Mouse (Mus musculus) layer of hippocampus, adult 2 months (tissue): ENCODE results near the gene 3110082J24Rik. TPM values are rescaled to one million over a fixed set of nuclear protein-coding genes. Genes with fewer than 3 reads are reported as not detected.

Source experiments
- DNase-seq, 2 experiments: peaks; one replicate each; pipeline ENCODE4 v3.0.0; 2022; ENCODE audit warnings: low spot score in 2 of 2
- H3K27ac ChIP-seq: fragments of 200-600 bp; 2 replicates; pipeline ENCODE4 v1.8.1; 2022
- H3K4me3 ChIP-seq: fragments of 200-600 bp; 2 replicates; pipeline ENCODE4 v1.8.1; 2022; ENCODE audit warnings: mild to moderate bottlenecking
- CTCF ChIP-seq: fragments of 200-600 bp; conservative IDR thresholded peaks from 2 replicates; pipeline ENCODE4 v1.8.1; 2022; ENCODE audit warnings: antibody characterized with exemption, mild to moderate bottlenecking, moderate library complexity
- total RNA-seq, 2 experiments: library from RNA; stranded (reverse); gene quantifications; 2 replicates each; pipeline ENCODE4 v1.2.3; 2021

The 3110082J24Rik gene
- total RNA-seq, 2 experiments from 2014 or later = 2.0 to 2.6 TPM

DNA sequence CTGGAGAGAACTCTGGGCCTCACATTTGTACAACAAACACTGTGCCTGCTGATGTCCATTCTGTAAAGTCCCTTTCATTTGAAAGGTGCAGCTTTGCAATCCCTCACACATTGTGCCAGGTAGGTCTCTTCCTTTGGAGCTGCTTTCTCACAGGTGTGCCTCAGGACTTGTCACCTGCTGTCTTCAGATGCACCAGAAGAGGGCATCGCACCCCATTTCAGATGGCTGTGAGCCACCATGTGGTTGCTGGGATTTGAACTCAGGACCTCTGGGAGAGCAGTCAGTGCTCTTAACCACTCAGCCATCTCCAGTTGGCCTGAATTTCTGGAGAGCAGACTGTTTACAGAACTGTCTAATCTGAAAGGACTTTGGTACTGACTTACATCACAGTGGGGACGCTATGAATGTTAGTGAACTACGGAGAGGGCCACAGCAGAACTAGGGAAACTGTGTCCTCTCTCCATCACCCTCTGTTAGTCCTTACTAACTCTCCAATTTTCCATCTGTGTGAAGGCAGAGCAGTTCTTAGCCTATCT lies 6.7 kb upstream of the 3110082J24Rik start:
- Histone ChIP-seq H3K4me3 (no peak overlapping the region), H3K27ac (no peak overlapping the region)

DNA sequence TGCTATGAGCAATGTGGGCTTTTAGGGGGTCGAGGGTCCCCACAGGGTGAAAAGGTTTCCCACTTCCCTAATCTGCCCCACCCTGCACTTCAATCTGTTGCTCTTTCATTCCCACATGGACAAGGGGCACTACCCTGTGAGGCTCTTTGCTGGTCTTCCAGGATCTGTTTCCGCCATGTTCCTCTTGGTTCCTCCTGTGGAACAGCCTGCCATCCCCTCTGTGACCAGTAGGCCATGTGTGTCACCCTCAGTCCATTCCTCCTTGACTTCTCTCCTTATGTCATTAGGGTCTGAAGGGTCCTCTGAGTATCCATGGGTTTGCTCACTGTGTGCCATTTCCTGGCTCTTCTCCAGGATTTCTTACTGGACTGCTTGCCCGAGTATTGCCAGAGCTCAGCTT lies 5.9 kb upstream of the 3110082J24Rik start:
- peak; percentile 44 for TF ChIP-seq CTCF
- DNase-seq = no peak
- Histone ChIP-seq H3K27ac (peak overlapping the region; percentile 78; the same call in 1 of the 2 replicates), H3K4me3 (no peak overlapping the region)

More for the DNA sequence above, 6.7 kb upstream of the 3110082J24Rik start:
- TF ChIP-seq CTCF = peak; percentile 50
- DNase-seq = no peak

DNA sequence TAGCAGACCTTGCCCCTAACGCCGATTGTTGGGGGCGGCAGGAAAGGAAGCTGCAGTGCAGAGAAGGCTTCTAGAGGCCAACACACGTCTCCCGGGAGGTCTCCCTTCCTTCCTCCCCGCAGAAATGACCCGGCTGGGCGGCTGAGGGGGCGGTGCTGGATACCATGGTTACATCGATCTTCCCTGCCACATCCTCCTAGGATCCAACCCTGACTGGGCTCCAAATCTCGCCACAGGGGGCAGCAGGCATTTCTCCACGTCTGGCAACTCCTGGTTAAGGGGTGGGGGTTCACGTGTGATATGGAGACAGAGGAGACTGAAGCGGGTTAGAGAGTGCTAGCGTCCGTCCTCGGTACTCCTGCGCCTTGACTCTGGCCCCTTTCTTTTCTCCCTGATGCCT lies 5.2 kb upstream of the 3110082J24Rik start:
- Histone ChIP-seq H3K4me3 (peak overlapping the region; percentile 33), H3K27ac (peak overlapping the region; percentile 78)
- DNase-seq = peak; percentile 51 to 53
- TF ChIP-seq CTCF = peak; percentile 63

DNA sequence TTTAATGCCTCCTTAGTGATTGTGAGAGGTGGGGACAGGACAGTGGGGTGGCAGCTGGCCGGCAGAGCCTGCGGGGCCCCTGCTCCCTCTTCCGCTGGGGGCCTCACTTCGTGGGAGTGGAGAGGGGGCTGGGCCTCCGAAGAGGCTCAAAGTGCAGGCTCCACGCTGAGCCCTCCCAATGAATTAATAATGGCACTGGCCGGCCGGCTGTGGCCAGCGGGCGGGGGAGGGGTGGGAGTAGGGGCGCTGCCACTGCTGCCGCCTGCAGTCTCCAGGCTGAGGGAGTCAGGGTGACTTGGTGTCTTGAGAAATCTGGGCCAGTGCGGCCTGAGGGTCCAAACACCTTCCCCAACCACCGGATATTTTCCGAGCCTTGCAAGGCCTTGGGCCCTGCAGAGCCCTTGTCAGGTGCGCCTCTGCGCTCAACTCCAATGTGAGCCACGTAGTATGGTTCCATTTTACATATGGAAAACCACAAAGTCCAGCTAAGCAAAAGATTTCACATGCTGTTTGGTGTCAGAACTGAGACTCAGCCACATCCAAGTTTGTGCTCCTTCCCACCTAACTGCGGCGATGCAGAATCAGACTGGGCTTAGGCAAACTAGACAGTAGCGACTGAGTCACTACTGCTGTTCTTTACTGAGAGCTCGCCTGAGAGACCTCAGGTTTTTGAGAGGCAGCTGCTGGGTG lies 4.6 kb upstream of the 3110082J24Rik start:
- TF ChIP-seq CTCF = no peak
- H3K4me3 ChIP-seq = no peak overlapping the region; the same call in 1 of the 2 replicates
- H3K27ac ChIP-seq = peak overlapping the region; percentile 78
- DNase-seq = no peak

DNA sequence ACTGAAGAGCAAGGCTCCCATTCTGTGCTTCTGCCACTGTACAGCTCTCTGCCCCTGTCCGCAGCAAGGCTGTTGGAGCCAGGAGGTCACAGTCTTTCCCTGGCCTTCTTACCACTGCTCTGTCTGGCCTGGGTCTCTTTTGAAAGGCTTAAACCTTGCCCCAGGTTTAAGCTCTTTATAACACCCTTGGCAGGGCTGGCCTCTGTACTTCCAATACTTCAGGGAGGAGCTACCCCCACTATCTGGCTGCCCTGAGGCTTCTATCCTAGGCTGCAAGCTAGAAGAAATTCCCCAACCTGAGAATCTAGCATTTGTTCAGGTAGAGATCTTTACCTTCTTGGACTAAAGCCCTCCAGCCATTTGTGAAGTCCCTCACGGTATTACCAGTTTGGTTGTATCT lies 4.0 kb upstream of the 3110082J24Rik start:
- TF ChIP-seq CTCF = no peak
- no peak overlapping the region for H3K4me3 ChIP-seq
- peak overlapping the region; percentile 32 for H3K27ac ChIP-seq
- no peak for DNase-seq

DNA sequence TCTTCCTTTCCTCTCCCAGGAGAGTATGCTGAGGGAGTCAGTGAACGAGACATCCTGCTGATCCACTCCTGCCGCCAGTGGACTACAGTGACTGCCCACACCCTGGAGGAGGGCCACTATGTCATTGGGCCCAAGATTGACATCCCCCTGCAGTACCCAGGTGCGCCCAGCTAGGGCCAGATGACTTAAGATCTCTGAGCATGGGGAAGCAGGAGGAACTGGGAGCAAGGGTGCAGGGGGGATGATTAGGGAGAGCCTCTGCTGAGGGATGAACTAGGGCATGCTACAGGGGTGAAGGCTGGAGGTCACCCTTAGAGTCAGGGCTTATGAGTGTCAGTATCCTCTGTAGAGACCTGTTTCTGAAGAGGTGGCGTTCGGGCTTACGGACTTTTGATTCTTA lies 2.3 kb upstream of the 3110082J24Rik start:
- no peak for TF ChIP-seq CTCF
- no peak overlapping the region for H3K4me3 ChIP-seq

DNA sequence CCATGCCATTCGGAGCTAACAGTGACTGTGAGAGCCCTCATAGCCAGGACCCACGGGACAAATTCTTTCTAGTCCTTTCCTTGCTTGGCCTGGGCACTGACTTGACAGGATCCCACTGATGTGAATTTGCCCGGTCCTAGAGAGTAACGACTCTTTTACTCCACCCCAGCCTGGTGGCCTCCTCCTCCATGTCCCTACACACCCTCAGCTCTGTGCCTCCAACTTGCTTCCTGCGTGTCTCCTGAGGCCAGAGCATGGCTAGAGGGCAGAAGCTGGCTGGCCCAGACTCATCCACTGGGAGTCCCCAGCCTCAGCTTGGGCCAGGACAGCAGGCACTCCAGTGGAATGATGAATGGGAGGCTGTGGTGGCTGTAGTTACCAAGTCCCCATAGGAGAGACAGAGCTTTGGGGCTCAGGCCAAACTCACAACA lies 1.7 kb upstream of the 3110082J24Rik start:
- peak overlapping the region; percentile 9; the same call in 1 of the 2 replicates for H3K4me3 ChIP-seq
- H3K27ac ChIP-seq = peak overlapping the region; percentile 58
- no peak for TF ChIP-seq CTCF
- DNase-seq = no peak

More for the DNA sequence above, 2.3 kb upstream of the 3110082J24Rik start:
- peak overlapping the region; percentile 58 for H3K27ac ChIP-seq
- no peak for DNase-seq

DNA sequence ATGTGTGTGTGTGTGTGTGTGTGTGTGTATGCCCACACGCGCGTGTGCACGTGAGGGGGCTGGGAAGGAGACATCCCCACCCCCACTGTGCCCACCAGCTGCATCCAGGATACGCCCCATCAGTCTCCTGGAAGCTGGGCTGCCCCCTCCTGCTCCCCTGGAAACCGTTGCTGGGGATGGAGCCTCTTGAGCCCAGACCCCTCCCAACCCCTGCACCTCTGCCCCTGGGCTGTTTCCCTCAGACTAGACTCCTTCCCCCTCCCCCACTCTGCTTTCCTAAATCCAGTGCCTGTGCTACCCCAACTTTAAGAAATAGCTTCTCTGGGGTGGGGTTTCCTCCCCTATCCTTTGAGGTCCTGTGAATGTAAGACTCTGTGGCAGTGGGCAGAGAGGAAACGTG lies 1.3 kb upstream of the 3110082J24Rik start:
- no peak for DNase-seq
- peak overlapping the region; percentile 9; the same call in 1 of the 2 replicates for H3K4me3 ChIP-seq
- TF ChIP-seq CTCF = no peak
- H3K27ac ChIP-seq = peak overlapping the region; percentile 58

DNA sequence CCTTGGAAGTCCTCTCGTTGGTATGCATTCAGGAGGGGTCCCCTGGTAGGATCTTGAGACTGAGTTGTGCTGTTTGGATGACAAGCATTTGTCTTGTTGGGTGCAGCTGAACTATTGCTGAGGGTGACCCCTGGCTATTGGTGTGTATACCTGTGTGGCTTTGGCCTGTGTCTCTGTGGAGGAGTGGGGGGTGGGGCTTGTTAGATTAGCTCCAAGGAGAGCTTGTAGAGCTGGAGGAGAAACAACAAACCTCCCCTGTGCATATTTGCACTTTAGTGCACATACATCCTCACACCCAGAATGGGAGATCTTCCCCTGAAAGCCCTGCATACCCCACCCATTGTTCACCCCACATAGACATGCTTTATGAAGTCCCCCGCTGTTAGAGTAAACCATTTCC lies 870 bp upstream of the 3110082J24Rik start:
- Histone ChIP-seq H3K4me3 (peak overlapping the region; percentile 59), H3K27ac (peak overlapping the region; percentile 85)
- no peak for DNase-seq
- TF ChIP-seq CTCF = no peak

DNA sequence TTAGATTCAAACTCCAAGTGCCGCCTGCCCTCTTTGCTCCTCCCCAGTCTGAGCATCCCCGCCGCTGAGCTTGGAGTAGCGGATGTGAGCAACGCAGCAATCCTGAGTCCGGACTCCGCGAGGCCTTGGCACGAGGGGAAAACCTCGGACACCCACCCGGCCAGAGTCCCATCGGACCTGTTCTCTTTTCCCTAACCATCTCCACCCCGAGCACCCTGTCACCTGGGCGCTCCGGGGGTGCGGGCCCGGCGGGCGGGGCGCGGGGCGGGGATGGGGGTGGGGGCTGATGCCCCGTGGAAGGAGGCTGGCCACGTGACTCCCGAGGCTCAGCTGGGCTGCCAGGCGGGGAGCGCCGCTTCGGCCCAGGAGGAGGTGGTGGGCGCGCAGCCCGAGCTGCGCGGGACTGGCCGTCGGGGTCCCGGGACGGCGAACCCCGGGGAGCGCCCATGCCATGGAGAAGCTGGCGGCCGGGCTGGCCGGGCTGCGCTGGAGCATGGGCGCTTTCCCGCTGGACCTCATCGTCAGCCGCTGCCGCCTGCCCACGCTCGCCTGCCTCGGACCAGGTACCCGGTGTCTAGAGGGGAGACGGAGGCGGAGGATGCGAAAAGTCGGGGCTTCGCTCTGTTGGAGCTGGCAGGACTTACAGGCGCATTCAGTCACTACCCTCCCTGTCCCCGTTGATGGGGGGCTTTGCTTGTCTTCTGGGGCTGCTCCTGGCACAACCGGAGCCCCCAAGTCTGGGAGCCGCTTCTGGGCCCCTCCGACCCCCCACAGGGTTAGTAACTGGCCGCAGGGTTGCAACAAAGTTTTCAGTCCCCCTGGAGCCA lies 832 bp downstream of the 3110082J24Rik start, which contains the start of gene Garem2:
Garem2 (plus strand) TSS at position 321 of the 827 bp plus-strand sequence.
- no peak for TF ChIP-seq CTCF
- Histone ChIP-seq H3K27ac (peak within 1 kb of the TSS; percentile 85), H3K4me3 (peak within 1 kb of the TSS; percentile 59)
- no peak for DNase-seq

DNA sequence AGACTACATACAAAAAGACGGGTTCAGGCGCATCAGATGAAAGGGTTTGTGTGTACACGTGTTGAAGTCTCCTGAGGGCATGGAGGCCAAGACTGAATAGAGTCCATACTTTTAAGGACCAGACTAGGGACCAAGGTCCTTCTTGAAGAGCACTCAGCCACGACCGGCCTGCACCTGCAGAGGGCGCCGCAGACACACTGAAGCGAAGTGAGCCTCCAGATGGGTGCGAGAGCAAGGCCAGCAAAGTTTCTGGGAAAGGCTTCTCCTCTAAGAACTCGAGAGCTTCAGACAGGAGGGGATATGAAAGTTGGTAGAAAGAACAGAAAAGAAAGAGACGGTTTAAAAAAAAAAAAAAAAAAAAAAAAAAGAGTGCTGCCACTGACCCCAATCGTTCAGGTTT lies 1.5 kb downstream of the 3110082J24Rik start:
- peak; percentile 81 for TF ChIP-seq CTCF
- H3K27ac ChIP-seq = no peak overlapping the region
- H3K4me3 ChIP-seq = no peak overlapping the region
- DNase-seq = peak in 1 of 2 experiments; percentile 65

DNA sequence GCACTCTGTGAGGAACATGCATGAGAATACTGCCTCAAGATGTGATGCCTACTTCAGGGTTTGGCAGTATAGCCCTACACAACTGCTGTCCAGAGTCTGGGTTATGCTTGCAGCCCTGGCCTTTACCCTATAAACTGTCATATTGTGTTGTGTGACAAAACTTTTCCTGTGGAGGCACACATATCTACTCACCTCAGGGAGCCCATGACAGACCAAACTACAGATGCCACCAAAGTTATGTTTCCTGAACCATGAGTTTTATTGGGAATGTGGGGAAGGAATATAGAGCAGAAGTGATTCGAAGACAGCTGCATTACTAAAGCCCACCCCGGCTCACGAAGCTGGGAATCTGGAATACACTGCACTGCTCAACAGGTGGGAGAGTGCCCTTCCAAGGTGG lies 2.5 kb downstream of the 3110082J24Rik start:
- no peak for TF ChIP-seq CTCF
- Histone ChIP-seq H3K27ac (no peak overlapping the region), H3K4me3 (no peak overlapping the region)
- no peak for DNase-seq

DNA sequence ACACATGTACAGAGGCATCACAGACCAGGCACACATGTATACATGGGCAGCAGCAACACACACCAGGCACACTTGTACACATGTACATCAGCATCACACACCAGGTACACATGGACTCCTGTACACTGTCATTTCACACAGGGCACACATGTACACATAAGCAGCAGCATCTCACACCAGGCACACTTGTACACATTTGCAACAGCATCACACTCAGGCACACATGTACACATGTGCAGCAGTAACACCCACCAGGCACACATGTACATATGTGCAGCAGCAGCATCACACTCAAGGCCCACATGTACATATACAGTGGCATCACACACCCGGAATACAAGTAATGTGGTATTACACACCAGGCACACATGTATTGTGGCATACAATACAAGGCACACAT lies 7.6 kb downstream of the 3110082J24Rik start:
- H3K27ac ChIP-seq = no peak overlapping the region
- TF ChIP-seq CTCF = no peak
- no peak for DNase-seq
- no peak overlapping the region for H3K4me3 ChIP-seq
